Mouse (Mus musculus) right cerebral cortex, postnatal 25 days (tissue): ENCODE results near the gene Gm45233.

Experiments used
- DNase-seq: peaks from one replicate; pipeline ENCODE4 v3.0.0; 2022

The Gm45233 gene

GRCm38 (mm10) chr7:43511707-43512478 lies 68.0 kb downstream of the Gm45233 start:
- DNase-seq: no peak

GRCm38 (mm10) chr7:43512519-43512918 lies 68.6 kb downstream of the Gm45233 start:
- DNase-seq: no peak
